Mouse (Mus musculus): Measurements from ENCODE around the gene Cdc6.

DNA sequence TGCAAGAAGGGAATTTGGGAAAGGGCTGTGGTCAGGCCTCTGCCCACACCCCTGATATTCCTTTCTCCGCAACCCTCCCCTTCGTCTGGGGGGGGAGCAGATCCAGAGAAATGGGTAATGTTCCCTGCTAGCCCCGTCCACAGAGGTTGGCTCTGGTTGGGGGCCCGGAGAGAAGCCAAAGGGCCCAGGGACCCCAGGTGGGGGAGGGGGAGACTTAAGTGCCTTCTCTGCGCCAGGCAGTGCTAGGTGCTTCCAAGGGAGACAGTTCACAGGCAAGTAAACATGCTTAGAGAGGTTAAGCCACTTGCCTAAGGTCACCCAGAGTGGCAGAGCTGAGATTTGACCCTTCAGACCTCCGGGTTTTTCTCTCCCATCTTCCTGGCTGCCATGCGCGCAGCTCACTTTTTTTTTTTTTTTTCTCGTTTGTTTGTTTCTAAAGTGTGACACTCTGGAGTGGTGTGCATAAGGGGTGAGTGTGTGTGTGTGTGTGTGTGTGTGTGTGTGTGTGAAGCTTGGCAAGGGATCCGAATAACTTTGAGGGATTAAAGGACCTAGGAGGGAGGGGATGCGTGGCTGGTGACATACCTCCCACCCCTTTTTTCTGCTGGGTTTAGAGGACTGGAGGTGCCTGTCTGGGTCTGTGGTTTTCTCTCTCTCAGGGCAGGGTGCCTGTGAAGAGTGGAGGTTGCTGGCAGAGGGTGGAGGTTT, 37.5 kb downstream of the Cdc6 start:
- no peak for TF ChIP-seq CHD2 (IDR thresholded peaks at IDR 0.05; ENCODE audit: low read length)
- TF ChIP-seq CTCF (IDR thresholded peaks at IDR 0.05 in 2 of 3, conservative IDR thresholded peaks at IDR 0.05 in 1 of 3; ENCODE audit: control insufficient read depth in 1 of 3, insufficient read depth in 1 of 3, low read depth in 2 of 3, low read length in 3 of 3, poor library complexity in 1 of 3, severe bottlenecking in 1 of 3) = no peak
- no peak for TF ChIP-seq POLR2A (IDR thresholded peaks at IDR 0.05; ENCODE audit: control insufficient read depth in 1 of 2, insufficient read depth in 1 of 2, low read depth in 1 of 2, low read length in 2 of 2, poor library complexity in 1 of 2)
- no peak for TF ChIP-seq TBP (IDR thresholded peaks at IDR 0.05; ENCODE audit: low read depth, low read length)
- TF ChIP-seq ELF1 (IDR thresholded peaks at IDR 0.05; ENCODE audit: low read depth, low read length) = no peak
- no peak for TF ChIP-seq EP300 (IDR thresholded peaks at IDR 0.05; ENCODE audit: low read depth in 1 of 2, low read length in 2 of 2)

Measured in MEL (cell line).